Mouse (Mus musculus): ENCODE data around the gene Bbs9.

GRCm38 (mm10) chr9:22626014-22626413 is 150.5 kb downstream of the Bbs9 start:
- TF ChIP-seq CTCF (IDR thresholded peaks at IDR 0.05; ENCODE audit: control insufficient read depth, insufficient read depth, insufficient read length) (no peak), CEBPB (IDR thresholded peaks at IDR 0.05; ENCODE audit: low read depth) (no peak), MAX (IDR thresholded peaks at IDR 0.05) (no peak), USF1 (IDR thresholded peaks at IDR 0.05; ENCODE audit: low read depth) (no peak)
